Mouse (Mus musculus) ovary, postnatal 14 days (tissue): Measurements from ENCODE around the gene Arhgap10.

Source experiments
- DNase-seq: peaks from one replicate; pipeline ENCODE4 v3.0.0; 2022; ENCODE audit warnings: low spot score

Gene Arhgap10

DNA sequence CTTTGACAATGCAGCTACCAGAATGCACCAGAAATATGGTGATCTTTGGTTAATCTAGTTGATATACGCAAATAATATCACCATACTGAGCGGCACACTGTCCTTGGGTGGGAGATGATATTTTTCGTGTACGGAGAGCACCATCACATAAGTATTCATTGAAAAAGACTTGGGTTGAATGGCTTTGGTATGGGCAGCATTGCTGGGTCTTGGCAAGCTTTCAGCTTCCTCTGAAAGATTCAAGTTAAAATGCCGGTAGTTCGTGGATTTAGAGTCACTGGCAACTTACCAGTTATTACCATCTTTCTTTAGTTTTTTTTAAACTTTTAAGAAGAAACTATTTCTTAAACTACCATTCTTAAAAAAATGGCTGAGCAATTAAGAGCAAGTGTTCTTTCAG lies 302.6 kb downstream of the Arhgap10 start:
- DNase-seq = no peak

DNA sequence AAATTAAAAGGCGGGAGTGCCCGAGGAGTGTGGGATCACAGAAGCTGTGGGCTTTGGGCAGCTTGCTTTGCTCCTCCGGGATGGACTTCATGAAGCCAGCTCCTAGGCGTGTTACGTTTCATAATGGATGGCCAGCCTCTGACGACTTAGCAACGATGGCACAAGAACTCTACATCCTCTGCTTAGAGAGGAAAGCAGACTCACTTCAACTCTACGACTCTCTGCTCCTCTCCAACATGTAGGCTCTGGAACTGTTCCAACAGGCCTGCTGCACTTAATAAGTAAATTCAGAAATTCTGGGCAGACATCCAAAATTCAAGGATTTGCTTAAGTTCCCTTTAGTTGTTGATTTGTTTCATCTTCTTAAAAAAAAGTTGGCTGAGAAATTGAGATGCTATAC lies 303.1 kb downstream of the Arhgap10 start:
- DNase-seq = no peak

DNA sequence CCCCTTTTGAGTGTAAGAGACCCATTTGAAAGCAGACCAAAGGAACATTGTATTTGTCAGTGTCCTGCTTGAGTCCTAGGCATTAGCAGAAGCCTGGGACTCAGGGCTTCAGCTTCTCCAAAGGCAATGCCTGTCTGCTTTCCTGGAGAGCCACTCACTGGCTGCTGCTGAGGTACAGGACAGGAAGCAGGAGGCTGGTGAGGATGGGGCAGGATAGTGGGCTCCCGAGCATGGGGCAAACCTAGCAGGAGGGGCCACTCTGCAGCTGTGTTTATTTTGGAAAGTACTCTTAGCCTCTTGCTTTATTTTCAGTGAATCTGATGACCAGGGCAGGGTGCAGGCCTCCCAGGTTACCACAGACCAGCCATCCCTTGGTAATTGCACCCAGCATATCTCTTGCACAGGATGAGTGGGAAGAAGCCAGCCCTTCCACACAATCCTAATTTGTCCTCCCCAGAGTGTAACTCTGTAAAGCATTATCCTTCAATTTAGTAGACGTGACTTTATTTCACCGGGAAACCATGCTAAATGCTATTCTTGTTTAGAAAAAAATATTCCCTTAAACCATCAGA lies 303.8 kb downstream of the Arhgap10 start:
- DNase-seq = no peak

GRCm38 (mm10) chr8:77209297-77209696 lies 308.5 kb downstream of the Arhgap10 start:
- DNase-seq = no peak
